Mouse (Mus musculus) CH12.LX (cell line): Measurements from ENCODE around the gene Epb41l2. TPM values are rescaled to one million over a fixed set of nuclear protein-coding genes. Genes with fewer than 3 reads are reported as not detected.

Experiments
- DNase-seq: peaks from one replicate; pipeline ENCODE4 v3.0.0-alpha.2; 2013; ENCODE audit errors: extremely low read depth
- H3K27ac ChIP-seq: 2 replicates; pipeline ENCODE4 v1.5.1; 2012; ENCODE audit warnings: low read depth, mild to moderate bottlenecking, control low read depth, moderate library complexity; ENCODE audit not compliant: insufficient read depth
- H3K27me3 ChIP-seq: replicated peaks from 2 replicates; pipeline ENCODE3; 2012; ENCODE audit warnings: inconsistent platforms
- H3K36me3 ChIP-seq, 2 experiments: replicated peaks in 1 of 2; 2 replicates each; pipeline versions ENCODE3 to v1.6.1; 2012; ENCODE audit warnings: inconsistent platforms in 1 of 2, low read length in 1 of 2, mild to moderate bottlenecking in 1 of 2, mixed read lengths in 1 of 2, moderate library complexity in 1 of 2; ENCODE audit not compliant: control insufficient read depth in 1 of 2, insufficient read depth in 1 of 2
- H3K4me1 ChIP-seq, 2 experiments: 2 replicates each; pipeline ENCODE4 v1.6.1; 2012; ENCODE audit warnings: inconsistent platforms in 1 of 2, moderate library complexity in 1 of 2; ENCODE audit not compliant: insufficient read depth in 2 of 2, control insufficient read depth in 1 of 2
- H3K4me2 ChIP-seq: 2 replicates; pipeline ENCODE4 v1.6.1; 2012; ENCODE audit warnings: low read depth, mild to moderate bottlenecking, control low read depth; ENCODE audit not compliant: poor library complexity, insufficient read depth, severe bottlenecking
- H3K4me3 ChIP-seq, 3 experiments: fragments of 150-350 bp in 1 of 3; sonication (generic) in 1 of 3; replicated peaks in 1 of 3; 2 replicates each; pipeline versions ENCODE3 to v1.5.1; 2011 to 2012; ENCODE audit warnings: low read depth in 2 of 3, low read length in 2 of 3, mild to moderate bottlenecking in 2 of 3, moderate library complexity in 2 of 3, control low read depth in 1 of 3, improper control_type of control experiment in 1 of 3, inconsistent platforms in 1 of 3, mixed read lengths in 1 of 3; ENCODE audit not compliant: poor library complexity in 1 of 3
- H3K79me2 ChIP-seq: replicated peaks from 2 replicates; pipeline ENCODE4 v1.6.1; 2012; ENCODE audit warnings: mild to moderate bottlenecking, moderate library complexity; ENCODE audit not compliant: control insufficient read depth, poor library complexity, insufficient read depth, severe bottlenecking; ENCODE audit errors: extremely low read depth
- H3K9ac ChIP-seq: 2 replicates; pipeline ENCODE4 v1.6.1; 2012; ENCODE audit warnings: low read depth, mild to moderate bottlenecking, control low read depth, moderate library complexity; ENCODE audit not compliant: insufficient read depth
- H3K9me3 ChIP-seq: replicated peaks from 2 replicates; pipeline ENCODE3; 2012; ENCODE audit warnings: low read length, inconsistent platforms, mixed read lengths
- BHLHE40 ChIP-seq: IDR thresholded peaks from 2 replicates; pipeline ENCODE4 v1.6.1; 2011; ENCODE audit warnings: mild to moderate bottlenecking, low read depth, low read length, improper control_type of control experiment
- CHD2 ChIP-seq: IDR thresholded peaks from 2 replicates; pipeline ENCODE4 v1.6.1; 2011; ENCODE audit warnings: low read length, improper control_type of control experiment
- CTCF ChIP-seq, 2 experiments: IDR thresholded peaks in 1 of 2; conservative IDR thresholded peaks in 1 of 2; 2 replicates each; pipeline ENCODE4 v1.5.1; 2011 to 2012; ENCODE audit warnings: low read depth in 2 of 2, low read length in 2 of 2, improper control_type of control experiment in 1 of 2, inconsistent platforms in 1 of 2, mild to moderate bottlenecking in 1 of 2, moderate library complexity in 1 of 2
- E2F4 ChIP-seq: IDR thresholded peaks from 2 replicates; pipeline ENCODE4 v1.6.1; 2011; ENCODE audit warnings: low read depth, low read length, improper control_type of control experiment; ENCODE audit not compliant: insufficient replicate concordance
- ELF1 ChIP-seq: IDR thresholded peaks from 2 replicates; pipeline ENCODE4 v1.6.1; 2014; ENCODE audit warnings: low read depth, mild to moderate bottlenecking, inconsistent platforms, low read length, improper control_type of control experiment
- EP300 ChIP-seq: IDR thresholded peaks from 2 replicates; pipeline ENCODE4 v1.6.1; 2011; ENCODE audit warnings: low read length, improper control_type of control experiment
- ETS1 ChIP-seq: conservative IDR thresholded peaks from 2 replicates; pipeline ENCODE4 v1.6.1; 2012; ENCODE audit warnings: low read depth, mild to moderate bottlenecking, inconsistent platforms, low read length, improper control_type of control experiment, moderate library complexity
- GABPA ChIP-seq: IDR thresholded peaks from 2 replicates; pipeline ENCODE4 v1.6.1; 2012; ENCODE audit warnings: low read depth, low read length, improper control_type of control experiment, inconsistent platforms; ENCODE audit not compliant: insufficient replicate concordance
- HCFC1 ChIP-seq: IDR thresholded peaks from 2 replicates; pipeline ENCODE4 v1.6.1; 2012; ENCODE audit warnings: low read depth, mild to moderate bottlenecking, inconsistent platforms, low read length, improper control_type of control experiment
- IRF4 ChIP-seq: IDR thresholded peaks from 2 replicates; pipeline ENCODE4 v1.6.1; 2014; ENCODE audit warnings: low read depth, mild to moderate bottlenecking, inconsistent platforms, low read length, improper control_type of control experiment
- JUN ChIP-seq: IDR thresholded peaks from 2 replicates; pipeline ENCODE4 v1.6.1; 2011; ENCODE audit warnings: low read depth, mild to moderate bottlenecking, low read length, improper control_type of control experiment, moderate library complexity; ENCODE audit not compliant: insufficient read depth
- JUND ChIP-seq: conservative IDR thresholded peaks from 2 replicates; pipeline ENCODE4 v1.6.1; 2011; ENCODE audit warnings: low read depth, low read length, improper control_type of control experiment
- KAT2A ChIP-seq: IDR thresholded peaks from 2 replicates; pipeline ENCODE4 v1.6.1; 2012; ENCODE audit warnings: low read length, improper control_type of control experiment, inconsistent platforms; ENCODE audit not compliant: insufficient replicate concordance
- MAFK ChIP-seq: IDR thresholded peaks from 2 replicates; pipeline ENCODE4 v1.6.1; 2011; ENCODE audit warnings: low read length, improper control_type of control experiment; ENCODE audit not compliant: insufficient replicate concordance
- MAX ChIP-seq: IDR thresholded peaks from 2 replicates; pipeline ENCODE4 v1.6.1; 2011; ENCODE audit warnings: low read length, improper control_type of control experiment
- MEF2A ChIP-seq: IDR thresholded peaks from 2 replicates; pipeline ENCODE4 v1.6.1; 2014; ENCODE audit warnings: low read depth, mild to moderate bottlenecking, inconsistent platforms, low read length, improper control_type of control experiment, borderline replicate concordance
- MXI1 ChIP-seq: IDR thresholded peaks from 2 replicates; pipeline ENCODE4 v1.6.1; 2011; ENCODE audit warnings: mild to moderate bottlenecking, low read depth, low read length, improper control_type of control experiment
- MYC ChIP-seq: IDR thresholded peaks from 2 replicates; pipeline ENCODE4 v1.6.1; 2011; ENCODE audit warnings: low read depth, mild to moderate bottlenecking, improper control_type of control experiment, low read length
- NELFE ChIP-seq: IDR thresholded peaks from 2 replicates; pipeline ENCODE4 v1.6.1; 2011; ENCODE audit warnings: low read depth, low read length, improper control_type of control experiment
- NRF1 ChIP-seq: IDR thresholded peaks from 2 replicates; pipeline ENCODE4 v1.6.1; 2014; ENCODE audit warnings: low read depth, mild to moderate bottlenecking, inconsistent platforms, low read length, improper control_type of control experiment, moderate library complexity
- POLR2A ChIP-seq: IDR thresholded peaks from 2 replicates; pipeline ENCODE4 v1.6.1; 2011; ENCODE audit warnings: low read depth, mild to moderate bottlenecking, improper control_type of control experiment, low read length
- RAD21 ChIP-seq: IDR thresholded peaks from 2 replicates; pipeline ENCODE4 v1.6.1; 2011; ENCODE audit warnings: low read depth, mild to moderate bottlenecking, low read length, improper control_type of control experiment, moderate library complexity
- RCOR1 ChIP-seq: conservative IDR thresholded peaks from 2 replicates; pipeline ENCODE4 v1.6.1; 2012; ENCODE audit warnings: low read depth, mild to moderate bottlenecking, inconsistent platforms, low read length, improper control_type of control experiment
- SIN3A ChIP-seq: IDR thresholded peaks from 2 replicates; pipeline ENCODE4 v1.6.1; 2012; ENCODE audit warnings: low read length, improper control_type of control experiment, inconsistent platforms
- TCF12 ChIP-seq: IDR thresholded peaks from 2 replicates; pipeline ENCODE4 v1.6.1; 2014; ENCODE audit warnings: low read depth, mild to moderate bottlenecking, inconsistent platforms, low read length, improper control_type of control experiment
- USF1 ChIP-seq: IDR thresholded peaks from 2 replicates; pipeline ENCODE4 v1.6.1; 2014; ENCODE audit warnings: low read depth, mild to moderate bottlenecking, inconsistent platforms, low read length, improper control_type of control experiment
- USF2 ChIP-seq: conservative IDR thresholded peaks from 2 replicates; pipeline ENCODE4 v1.6.1; 2011; ENCODE audit warnings: low read depth, low read length, improper control_type of control experiment
- ZC3H11A ChIP-seq: IDR thresholded peaks from 2 replicates; pipeline ENCODE4 v1.6.1; 2012; ENCODE audit warnings: low read depth, mild to moderate bottlenecking, inconsistent platforms, low read length, improper control_type of control experiment
- ZKSCAN1 ChIP-seq: IDR thresholded peaks from 2 replicates; pipeline ENCODE4 v1.6.1; 2012; ENCODE audit warnings: low read depth, inconsistent platforms, low read length, improper control_type of control experiment, borderline replicate concordance
- dilution Hi-C: fragments of 300-500 bp; cut with MboI; formaldehyde crosslinking; loops from 2 replicates; pipeline ENCODE4 v1.14.3; 2020; ENCODE audit warnings: low sequenced_read_pairs; ENCODE audit not compliant: extremely low pct_unique_long_range_greater_than_20kb, extremely low pct_ligation_motif_present
- in situ Hi-C: fragments of 300-500 bp; cut with MboI; formaldehyde crosslinking; loops from 3 replicates; pipeline ENCODE4 v1.14.3; 2019; ENCODE audit warnings: low sequenced_read_pairs, low pct_ligation_motif_present, low pct_unique_long_range_greater_than_20kb, mixed read lengths
- polyA plus RNA-seq: library from polyadenylated mRNA; unstranded; fragments of >175 nt; gene quantifications from 2 replicates; pipeline ENCODE4 v1.2.1, GENCODE M21; 2012; ENCODE audit warnings: low read depth; ENCODE audit not compliant: insufficient read length
- total RNA-seq, 2 experiments: library from RNA; depleted of rRNA; stranded (reverse); fragments of 300-350 nt in 1 of 2; fragments of >200 nt in 1 of 2; gene quantifications; 2 replicates each; pipeline ENCODE4 v1.2.3; 2012 to 2014

Gene Epb41l2
- total and polyA plus RNA-seq, 3 experiments: 24.3 to 71.2 (median 28.4) TPM

DNA sequence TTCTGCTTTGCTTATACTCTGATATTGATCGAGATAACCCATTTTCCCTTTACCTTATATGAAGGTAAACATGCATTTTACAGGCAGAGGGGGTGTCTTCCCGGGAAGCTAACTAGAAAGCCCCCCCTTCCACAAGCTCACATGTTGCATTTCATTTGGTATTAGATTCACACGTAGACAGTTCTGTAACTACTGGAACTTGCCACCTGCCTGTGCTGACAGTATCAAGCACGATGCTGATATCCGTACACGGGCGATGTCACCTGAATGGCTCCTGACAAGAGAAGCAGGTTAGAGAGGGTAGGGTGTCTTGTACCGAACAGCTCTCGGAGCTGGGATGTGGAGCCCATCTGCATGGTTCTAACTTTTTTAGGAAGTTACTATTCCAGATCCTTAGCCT is 41.0 kb downstream of the Epb41l2 start:
- no peaks in the 10 kb centered on the region for H3K27me3 ChIP-seq
- no peaks in the 10 kb centered on the region for H3K79me2 ChIP-seq
- H3K9me3 ChIP-seq: no peaks in the 10 kb centered on the region
- no peak overlapping the region for H3K27ac ChIP-seq
- H3K4me1 ChIP-seq: peaks cover 15 to 92% of the 10 kb centered on the region in 2 experiments
- H3K4me3 ChIP-seq: no peak overlapping the region
- no peak overlapping the region for H3K4me2 ChIP-seq
- no peak for DNase-seq
- in situ Hi-C loops (loop anchor here (5.0 kb wide), 1 partner anchor 123 kb away; no protein-coding TSS in a partner anchor), dilution Hi-C loops (no loop called here)
- H3K9ac ChIP-seq: no peak overlapping the region
- TF ChIP-seq RAD21: no peak
- TF ChIP-seq ZC3H11A: no peak
- no peak for TF ChIP-seq USF2
- TF ChIP-seq POLR2A: no peak
- no peak for TF ChIP-seq E2F4
- TF ChIP-seq IRF4: no peak
- TF ChIP-seq MXI1: no peak
- TF ChIP-seq ZKSCAN1: no peak
- TF ChIP-seq NRF1: no peak
- no peak for TF ChIP-seq CTCF (conservative IDR thresholded peaks at IDR 0.05 in 1 of 2, IDR thresholded peaks at IDR 0.05 in 1 of 2; ENCODE audit: low read depth in 2 of 2, low read length in 2 of 2)
- no peak for TF ChIP-seq JUND
- no peak for TF ChIP-seq HCFC1
- TF ChIP-seq EP300: no peak
- no peak for TF ChIP-seq TCF12
- no peak for TF ChIP-seq GABPA
- TF ChIP-seq CHD2: no peak
- TF ChIP-seq ELF1: no peak
- no peak for TF ChIP-seq BHLHE40
- TF ChIP-seq SIN3A: no peak
- H3K36me3 ChIP-seq: peaks cover 0 to 7% of the 10 kb centered on the region in 2 experiments

- Histone ChIP-seq H3K9me3 (no peaks in the 10 kb centered on the region), H3K27ac (no peak overlapping the region), H3K27me3 (no peaks in the 10 kb centered on the region), H3K36me3 (peaks cover 0 to 4% of the 10 kb centered on the region in 2 experiments), H3K4me2 (no peak overlapping the region), H3K9ac (no peak overlapping the region), H3K4me3 (no peak overlapping the region), H3K4me1 (peaks cover 12 to 92% of the 10 kb centered on the region in 2 experiments), H3K79me2 (no peaks in the 10 kb centered on the region)
- dilution Hi-C loops: no loop called here
- TF ChIP-seq MEF2A: no peak
- no peak for TF ChIP-seq KAT2A
- TF ChIP-seq ELF1: no peak
- TF ChIP-seq NELFE: no peak
- TF ChIP-seq CHD2: no peak
- TF ChIP-seq MAX: no peak
- no peak for TF ChIP-seq ETS1
- no peak for TF ChIP-seq MYC
- TF ChIP-seq RCOR1: no peak
- no peak for TF ChIP-seq MAFK
- no peak for TF ChIP-seq USF1
- TF ChIP-seq JUN: no peak
- TF ChIP-seq E2F4: no peak
- TF ChIP-seq EP300: no peak
- TF ChIP-seq NRF1: no peak
- DNase-seq: no peak
- in situ Hi-C loops: loop anchor here (5.0 kb wide), 1 partner anchor 124 kb away; no protein-coding TSS in a partner anchor
Observed at GRCm38 (mm10) chr10:25401356-25401755, 41.8 kb downstream of the Epb41l2 start.
